In the genomic region with DNA sequence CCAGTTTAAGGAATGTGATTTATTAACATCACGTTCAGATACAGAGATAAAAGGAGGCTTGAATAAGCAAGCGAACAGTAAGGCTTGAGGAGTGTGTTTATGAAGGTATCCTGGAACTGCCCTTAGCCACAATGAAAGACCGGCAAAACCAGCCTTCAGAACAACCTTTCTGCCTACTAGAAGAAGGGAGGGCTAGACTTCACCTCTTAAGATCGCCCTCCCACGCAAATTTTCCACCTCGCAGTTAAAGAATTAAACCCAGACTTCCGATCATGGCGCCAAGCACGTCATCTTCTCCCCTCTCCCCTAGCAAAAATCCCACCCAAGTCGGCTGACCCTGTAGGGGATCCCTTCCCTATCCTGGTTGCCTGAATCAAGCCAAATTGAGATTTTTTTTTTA, we compare ENCODE assay signal across 8 mouse cellular contexts. TPM values are rescaled to one million over a fixed set of nuclear protein-coding genes. Genes with fewer than 3 reads are reported as not detected.
DNase-seq lines count a peak whose midpoint lies in the region; ATAC-seq and TF ChIP-seq lines count a peak whose summit lies in the region.

No protein-coding gene starts in this region.

- peak overlapping the region; percentile 99 for H3K4me3 ChIP-seq in embryonic facial prominence, embryonic 12.5 days
- peak overlapping the region; percentile 89 for H3K4me3 ChIP-seq in hindbrain, embryonic 10.5 days
- H3K4me3 ChIP-seq in midbrain, embryonic 10.5 days, result peak overlapping the region; percentile 88
- peak overlapping the region; percentile 91 for H3K4me3 ChIP-seq in stomach, postnatal 0 days (ENCODE audit: low read depth, low read length)

- ATAC-seq in embryonic facial prominence, embryonic 12.5 days (ENCODE audit: insufficient number of reproducible peaks, insufficient read depth, low FRiP score, low TSS enrichment), result no peak
- no peak for ATAC-seq in stomach, postnatal 0 days (ENCODE audit: low FRiP score, low TSS enrichment)

- H3K4me2 ChIP-seq in embryonic facial prominence, embryonic 12.5 days (replicated peaks), result peak overlapping the region; percentile 62
- H3K4me2 ChIP-seq in stomach, postnatal 0 days (replicated peaks; ENCODE audit: low read depth), result peak overlapping the region; percentile 86

- TF ChIP-seq CTCF in stomach, postnatal 0 days (IDR thresholded peaks at IDR 0.05; ENCODE audit: low read depth), result no peak

- TF ChIP-seq EP300 in stomach, postnatal 0 days (optimal IDR thresholded peaks at IDR 0.05), result no peak

- H3K4me1 ChIP-seq in embryonic facial prominence, embryonic 12.5 days, result peaks cover 7% of the 10 kb centered on the region; the same call in 1 of the 2 replicates
- H3K4me1 ChIP-seq in hindbrain, embryonic 10.5 days (replicated peaks), result peaks cover 26% of the 10 kb centered on the region
- H3K4me1 ChIP-seq in midbrain, embryonic 10.5 days, result peaks cover 31% of the 10 kb centered on the region
- H3K4me1 ChIP-seq in stomach, postnatal 0 days (replicated peaks; ENCODE audit: control insufficient read depth, insufficient read depth), result no peaks in the 10 kb centered on the region

- peak overlapping the region; percentile 95 for H3K9ac ChIP-seq in embryonic facial prominence, embryonic 12.5 days
- peak overlapping the region; percentile 94 for H3K9ac ChIP-seq in stomach, postnatal 0 days (ENCODE audit: low read length)

- H3K9me3 ChIP-seq in embryonic facial prominence, embryonic 12.5 days, result no peaks in the 10 kb centered on the region
- H3K9me3 ChIP-seq in hindbrain, embryonic 10.5 days, result no peaks in the 10 kb centered on the region
- no peaks in the 10 kb centered on the region for H3K9me3 ChIP-seq in midbrain, embryonic 10.5 days (replicated peaks)
- no peaks in the 10 kb centered on the region for H3K9me3 ChIP-seq in stomach, postnatal 0 days (ENCODE audit: control insufficient read depth, low read length)

- peak; percentile 59 for DNase-seq in embryo, embryonic 10 days (ENCODE audit: low spot score)
- DNase-seq in embryo, embryonic 9.5 days (ENCODE audit: extremely low spot score), result no peak
- DNase-seq in ES-CJ7 (ENCODE audit: low read depth, low spot score), result peak; percentile 35
- no peak for DNase-seq in hindbrain, embryonic 10.5 days (ENCODE audit: low spot score)
- DNase-seq in left cerebral cortex, adult 9 months (ENCODE audit: low spot score in 2 of 2), result peak; percentile 19 to 36
- no peak for DNase-seq in midbrain, embryonic 10.5 days (ENCODE audit: low spot score)
- DNase-seq in stomach, postnatal 0 days (ENCODE audit: low spot score), result peak; percentile 37

- no peaks in the 10 kb centered on the region for H3K27me3 ChIP-seq in embryonic facial prominence, embryonic 12.5 days
- H3K27me3 ChIP-seq in hindbrain, embryonic 10.5 days (ENCODE audit: insufficient read depth, poor library complexity, severe bottlenecking), result no peaks in the 10 kb centered on the region
- no peaks in the 10 kb centered on the region for H3K27me3 ChIP-seq in midbrain, embryonic 10.5 days (ENCODE audit: low read depth, poor library complexity, severe bottlenecking)
- H3K27me3 ChIP-seq in stomach, postnatal 0 days (ENCODE audit: control insufficient read depth, insufficient read depth, low read length), result no peaks in the 10 kb centered on the region

- H3K36me3 ChIP-seq in embryonic facial prominence, embryonic 12.5 days, result no peaks in the 10 kb centered on the region
- H3K36me3 ChIP-seq in hindbrain, embryonic 10.5 days, result no peaks in the 10 kb centered on the region
- no peaks in the 10 kb centered on the region for H3K36me3 ChIP-seq in midbrain, embryonic 10.5 days
- no peaks in the 10 kb centered on the region for H3K36me3 ChIP-seq in stomach, postnatal 0 days (ENCODE audit: control insufficient read depth, insufficient read depth, low read length)

- H3K27ac ChIP-seq in embryonic facial prominence, embryonic 12.5 days, result peak overlapping the region; percentile 99
- H3K27ac ChIP-seq in hindbrain, embryonic 10.5 days, result peak overlapping the region; percentile 99
- H3K27ac ChIP-seq in midbrain, embryonic 10.5 days (replicated peaks), result peak overlapping the region; percentile 99
- H3K27ac ChIP-seq in stomach, postnatal 0 days (replicated peaks), result peak overlapping the region; percentile 99

- WGBS in embryonic facial prominence, embryonic 12.5 days, result 1% methylated on average over 10 of the region's 10 CpGs
- WGBS in hindbrain, embryonic 10.5 days, result 5% methylated on average over 10 of the region's 10 CpGs
- 6% methylated on average over 10 of the region's 10 CpGs for WGBS in midbrain, embryonic 10.5 days
- 2% methylated on average over 10 of the region's 10 CpGs for WGBS in stomach, postnatal 0 days

RNA-seq across cellular contexts. Expression of a gene that starts 1.0 kb away (rescaled TPM):
- polyA plus RNA-seq in embryonic facial prominence, embryonic 12.5 days (2016; fragmentation: Nextera tagmentation; extraction: Ambion mirVana), result 10.5 and 11.0 TPM in 2 replicates
- 5.8 and 6.2 TPM in 2 replicates for polyA plus RNA-seq in hindbrain, embryonic 10.5 days (2016; fragmentation: Nextera tagmentation; extraction: Ambion mirVana)
- 4.4 and 5.7 TPM in 2 replicates for polyA plus RNA-seq in midbrain, embryonic 10.5 days (2016; fragmentation: Nextera tagmentation; extraction: Ambion mirVana)
- 5.2 and 5.6 TPM in 2 replicates for polyA plus RNA-seq in stomach, postnatal 0 days (2015; fragmentation: Nextera tagmentation; extraction: Ambion mirVana)

Comparison
In these comparisons a context has a peak if more than half of its experiments do, and no peak if none do; other contexts are left out.
1. DNase-seq: peak in embryo, embryonic 10 days (single experiment), ES-CJ7 (single experiment), left cerebral cortex, adult 9 months (2 of 2) and stomach, postnatal 0 days (single experiment); none in embryo, embryonic 9.5 days (single experiment), hindbrain, embryonic 10.5 days (single experiment) and midbrain, embryonic 10.5 days (single experiment).
2. Peak in every context shown above with its lines, with median percentiles within 50 percentile points of each other: H3K27ac ChIP-seq and H3K4me3 ChIP-seq.